Mouse (Mus musculus) hindbrain, embryonic 13.5 days (tissue): ENCODE results near the gene Acvr1. TPM values are rescaled to one million over a fixed set of nuclear protein-coding genes. Genes with fewer than 3 reads are reported as not detected.

Source experiments
- ATAC-seq: fragments of 200-750 bp; cut with Nextera tagmentation; 2 replicates; pipeline ENCODE4 v1.8.0; 2017; ENCODE audit warnings: moderate TSS enrichment; ENCODE audit not compliant: low FRiP score
- H3K27ac ChIP-seq: fragments of 300-500 bp; sonication (generic); 2 replicates; pipeline ENCODE4 v1.5.1; 2015; ENCODE audit warnings: inconsistent platforms, mild to moderate bottlenecking, moderate library complexity
- H3K27me3 ChIP-seq: fragments of 300-500 bp; sonication (generic); 2 replicates; pipeline ENCODE4 v1.6.1; 2015; ENCODE audit warnings: mild to moderate bottlenecking, inconsistent platforms
- H3K36me3 ChIP-seq: fragments of 300-500 bp; sonication (generic); 2 replicates; pipeline ENCODE4 v1.6.1; 2015; ENCODE audit warnings: mild to moderate bottlenecking, inconsistent platforms
- H3K4me1 ChIP-seq: fragments of 300-500 bp; sonication (generic); replicated peaks from 2 replicates; pipeline ENCODE4 v1.6.1; 2015; ENCODE audit warnings: inconsistent platforms
- H3K4me2 ChIP-seq: fragments of 300-500 bp; sonication (generic); 2 replicates; pipeline ENCODE4 v1.6.1; 2015; ENCODE audit warnings: inconsistent platforms, mild to moderate bottlenecking, moderate library complexity
- H3K4me3 ChIP-seq: fragments of 300-500 bp; sonication (generic); 2 replicates; pipeline ENCODE4 v1.5.1; 2015; ENCODE audit warnings: mild to moderate bottlenecking, inconsistent platforms
- H3K9ac ChIP-seq: fragments of 300-500 bp; sonication (generic); 2 replicates; pipeline ENCODE4 v1.6.1; 2015; ENCODE audit warnings: mild to moderate bottlenecking, inconsistent platforms
- H3K9me3 ChIP-seq: fragments of 300-500 bp; sonication (generic); 2 replicates; pipeline ENCODE4 v1.6.1; 2016; ENCODE audit warnings: inconsistent platforms
- WGBS: fragments of 180-500 bp; shearing (Covaris S2); methylation state at CpG from one replicate; pipeline ENCODE4 v1.1.7; 2015; 5-methylcytosine and 5-hydroxymethylcytosine counted together
- polyA plus RNA-seq: library from polyadenylated mRNA; unstranded; fragments of >200 nt; fragmentation: Nextera tagmentation; extraction: Ambion mirVana; gene quantifications from 2 replicates; pipeline ENCODE4 v1.2.1, GENCODE M21; 2015

Gene Acvr1
- polyA plus RNA-seq, 1 experiment from 2014 or later = 4.9 TPM

- H3K27me3 ChIP-seq = no peaks in the 10 kb centered on the region
- WGBS = 65% methylated on average over 8 of the region's 8 CpGs
- H3K36me3 ChIP-seq = no peaks in the 10 kb centered on the region
- no peak for ATAC-seq
- H3K4me1 ChIP-seq = 0 out of 2 replicates have a peak, but pooled peaks cover 6% of the 10 kb centered on the region
- no peak overlapping the region for H3K4me3 ChIP-seq
- H3K9ac ChIP-seq = no peak overlapping the region
- H3K9me3 ChIP-seq = no peaks in the 10 kb centered on the region
- H3K27ac ChIP-seq = no peak overlapping the region
- no peak overlapping the region for H3K4me2 ChIP-seq
These were observed 56.8 kb downstream of the Acvr1 start for GRCm38 (mm10) chr2:58510192-58510591.

GRCm38 (mm10) chr2:58505306-58506090 lies 61.5 kb downstream of the Acvr1 start:
- H3K4me3 ChIP-seq = no peak overlapping the region
- 0 out of 2 replicates have a peak, but pooled peaks cover 6% of the 10 kb centered on the region for H3K4me1 ChIP-seq
- H3K4me2 ChIP-seq = no peak overlapping the region
- WGBS = 84% methylated on average over 9 of the region's 9 CpGs
- H3K9ac ChIP-seq = no peak overlapping the region
- H3K27me3 ChIP-seq = no peaks in the 10 kb centered on the region
- no peak for ATAC-seq
- no peaks in the 10 kb centered on the region for H3K9me3 ChIP-seq
- no peaks in the 10 kb centered on the region for H3K36me3 ChIP-seq
- H3K27ac ChIP-seq = no peak overlapping the region

DNA sequence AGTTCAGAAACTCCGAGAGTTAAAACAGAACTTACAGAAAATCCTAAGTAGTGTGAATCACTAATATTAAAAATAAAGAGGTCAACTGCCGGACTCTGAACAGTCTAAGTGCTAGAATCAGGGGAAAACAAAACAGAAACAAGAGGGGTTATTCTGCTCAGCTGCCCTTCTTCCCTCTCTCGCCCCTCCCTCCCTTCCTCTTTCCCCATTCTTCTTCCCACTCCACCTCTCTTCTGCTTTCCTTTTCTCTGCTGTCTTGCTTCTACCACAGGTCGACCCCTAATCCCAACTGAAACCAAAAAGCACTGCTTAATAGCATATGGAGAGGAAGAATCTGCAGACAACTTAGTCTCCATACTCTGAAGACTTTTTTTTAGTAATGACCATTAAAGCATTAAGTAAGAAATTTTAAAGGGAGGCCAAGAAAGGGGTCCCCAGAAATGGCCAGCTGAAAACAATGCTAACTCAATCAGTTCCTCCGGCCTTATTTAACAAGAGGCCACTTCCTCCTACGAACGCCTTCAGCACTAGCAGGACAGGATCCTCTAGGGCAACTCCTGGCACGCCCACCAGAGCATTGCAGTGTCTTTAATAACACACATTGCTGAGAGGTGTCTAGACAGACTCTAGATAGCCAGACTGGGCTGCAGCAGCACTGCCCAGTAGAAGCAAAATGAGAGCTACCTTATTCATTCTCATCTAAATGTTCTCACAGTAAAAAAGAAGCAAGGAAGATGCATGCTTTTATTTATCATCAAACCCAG lies 70.1 kb downstream of the Acvr1 start:
- H3K4me2 ChIP-seq = no peak overlapping the region
- H3K36me3 ChIP-seq = no peaks in the 10 kb centered on the region
- H3K27ac ChIP-seq = no peak overlapping the region
- no peak overlapping the region for H3K9ac ChIP-seq
- ATAC-seq = no peak
- H3K9me3 ChIP-seq = no peaks in the 10 kb centered on the region
- WGBS = 85% methylated on average over 8 of the region's 8 CpGs
- H3K4me1 ChIP-seq = 0 out of 2 replicates have a peak, but pooled peaks cover 4% of the 10 kb centered on the region
- no peak overlapping the region for H3K4me3 ChIP-seq
- H3K27me3 ChIP-seq = no peaks in the 10 kb centered on the region

- H3K36me3 ChIP-seq = no peaks in the 10 kb centered on the region
- no peak overlapping the region for H3K9ac ChIP-seq
- 0 out of 2 replicates have a peak, but pooled peaks cover 4% of the 10 kb centered on the region for H3K4me1 ChIP-seq
- H3K27ac ChIP-seq = no peak overlapping the region
- H3K4me3 ChIP-seq = no peak overlapping the region
- WGBS = 92% methylated on average over 3 of the region's 3 CpGs
- no peaks in the 10 kb centered on the region for H3K9me3 ChIP-seq
- H3K4me2 ChIP-seq = no peak overlapping the region
- no peaks in the 10 kb centered on the region for H3K27me3 ChIP-seq
- no peak for ATAC-seq
These were observed 71.7 kb downstream of the Acvr1 start for GRCm38 (mm10) chr2:58495271-58495670.

GRCm38 (mm10) chr2:58493685-58494635 lies 73.0 kb downstream of the Acvr1 start:
- H3K4me3 ChIP-seq = no peak overlapping the region
- no peaks in the 10 kb centered on the region for H3K27me3 ChIP-seq
- no peak overlapping the region for H3K27ac ChIP-seq
- ATAC-seq = no peak
- peaks cover 4% of the 10 kb centered on the region for H3K36me3 ChIP-seq
- no peaks in the 10 kb centered on the region for H3K9me3 ChIP-seq
- 52% methylated on average over 18 of the region's 18 CpGs for WGBS
- H3K4me1 ChIP-seq = 0 out of 2 replicates have a peak, but pooled peaks cover 4% of the 10 kb centered on the region
- H3K9ac ChIP-seq = no peak overlapping the region
- H3K4me2 ChIP-seq = no peak overlapping the region

GRCm38 (mm10) chr2:58489275-58489674 lies 77.7 kb downstream of the Acvr1 start:
- H3K36me3 ChIP-seq = peaks cover 4% of the 10 kb centered on the region
- no peaks in the 10 kb centered on the region for H3K9me3 ChIP-seq
- H3K27me3 ChIP-seq = no peaks in the 10 kb centered on the region
- H3K4me2 ChIP-seq = no peak overlapping the region
- ATAC-seq = no peak
- no peak overlapping the region for H3K27ac ChIP-seq
- 85% methylated on average over 9 of the region's 9 CpGs for WGBS
- peaks cover 29% of the 10 kb centered on the region for H3K4me1 ChIP-seq
- no peak overlapping the region for H3K9ac ChIP-seq
- no peak overlapping the region for H3K4me3 ChIP-seq

DNA sequence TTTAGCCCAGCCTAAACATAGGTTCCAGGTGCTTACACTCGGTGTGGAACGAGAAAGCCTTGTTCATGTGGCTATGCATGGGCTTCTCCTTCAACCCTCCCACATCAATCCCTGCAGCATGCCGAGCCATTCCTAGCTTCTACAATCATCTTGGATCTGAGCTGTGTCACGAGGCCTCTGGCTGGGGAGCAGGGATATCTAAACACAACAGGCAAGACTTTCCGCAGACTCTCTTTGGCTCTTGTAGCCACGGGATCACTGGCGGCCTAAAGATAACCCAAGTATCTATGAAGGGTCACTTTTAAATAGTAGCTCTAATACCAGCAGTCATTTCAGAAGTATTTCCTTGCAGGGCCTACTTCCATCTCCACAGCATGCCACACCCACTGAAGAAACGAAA lies 78.6 kb downstream of the Acvr1 start:
- Histone ChIP-seq H3K9ac (no peak overlapping the region), H3K4me2 (no peak overlapping the region), H3K9me3 (no peaks in the 10 kb centered on the region), H3K27me3 (no peaks in the 10 kb centered on the region), H3K27ac (no peak overlapping the region), H3K4me3 (no peak overlapping the region), H3K4me1 (peaks cover 32% of the 10 kb centered on the region), H3K36me3 (peaks cover 4% of the 10 kb centered on the region)
- ATAC-seq = no peak
- 97% methylated on average over 8 of the region's 8 CpGs for WGBS

DNA sequence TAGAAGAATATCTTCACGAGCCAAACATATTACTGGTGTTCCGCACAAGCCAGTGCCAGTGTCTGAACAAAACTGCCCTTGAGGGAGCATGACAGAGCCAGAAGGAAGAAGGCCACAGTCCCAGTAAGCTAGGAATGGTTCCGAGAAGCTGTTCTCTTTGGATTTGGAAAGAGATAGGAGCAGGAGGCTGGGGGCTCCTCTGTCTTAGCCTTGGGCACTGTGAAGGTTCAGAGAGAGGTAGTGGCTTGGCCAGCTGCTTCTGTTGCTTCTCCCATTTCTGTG lies 79.7 kb downstream of the Acvr1 start:
- no peak overlapping the region for H3K27ac ChIP-seq
- no peak for ATAC-seq
- 84% methylated on average over 3 of the region's 3 CpGs for WGBS

DNA sequence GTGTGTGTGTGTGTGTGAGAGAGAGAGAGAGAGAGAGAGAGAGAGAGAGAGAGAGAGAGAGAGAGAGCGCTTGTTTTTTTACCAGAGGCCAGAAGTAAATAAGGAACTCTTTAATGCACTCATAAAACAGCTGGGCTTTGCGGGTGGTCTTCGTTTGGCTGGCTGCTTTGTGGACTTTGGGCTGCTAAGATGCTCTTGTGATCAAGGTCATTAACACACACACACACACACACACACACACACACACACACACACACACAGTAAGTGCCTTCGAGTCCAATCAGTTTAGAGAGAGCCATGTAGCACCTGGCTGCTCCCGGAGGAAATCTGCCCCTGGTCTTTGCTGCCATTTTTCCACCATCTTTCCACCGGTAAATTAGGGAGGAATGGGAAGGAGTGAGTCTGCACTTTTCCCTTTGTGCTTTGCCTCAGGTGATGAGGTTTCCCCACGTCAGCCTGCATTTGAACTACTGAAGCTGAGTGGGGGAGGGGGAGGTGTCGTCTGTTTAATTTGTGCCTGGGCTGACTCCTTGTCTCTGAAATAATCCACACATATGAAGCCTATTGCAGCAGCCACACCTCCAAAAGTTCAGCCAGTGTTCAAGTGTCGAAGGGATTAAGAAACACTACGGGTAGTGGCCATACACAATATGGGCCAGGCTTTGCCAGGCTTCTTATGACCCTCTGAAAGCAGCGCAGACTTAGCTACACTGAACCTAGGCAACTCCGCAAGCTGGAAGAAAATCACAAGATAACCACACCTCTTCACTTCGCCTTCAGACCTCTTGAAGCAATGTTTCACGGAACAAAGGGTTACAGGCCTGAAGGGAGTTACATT lies 80.3 kb downstream of the Acvr1 start:
- Histone ChIP-seq H3K27me3 (no peaks in the 10 kb centered on the region), H3K9ac (no peak overlapping the region), H3K4me2 (no peak overlapping the region), H3K27ac (no peak overlapping the region), H3K36me3 (peaks cover 4% of the 10 kb centered on the region), H3K4me3 (no peak overlapping the region), H3K4me1 (peaks cover 32% of the 10 kb centered on the region), H3K9me3 (no peaks in the 10 kb centered on the region)
- 67% methylated on average over 14 of the region's 14 CpGs for WGBS
- ATAC-seq = 0 out of 2 replicates have a peak, but pooled peaks have one; percentile 37

More for the DNA sequence above, 79.7 kb downstream of the Acvr1 start:
- H3K4me1 ChIP-seq = peaks cover 32% of the 10 kb centered on the region
- no peaks in the 10 kb centered on the region for H3K27me3 ChIP-seq
- peaks cover 4% of the 10 kb centered on the region for H3K36me3 ChIP-seq
- no peaks in the 10 kb centered on the region for H3K9me3 ChIP-seq
- H3K4me2 ChIP-seq = no peak overlapping the region
- no peak overlapping the region for H3K4me3 ChIP-seq
- H3K9ac ChIP-seq = no peak overlapping the region

DNA sequence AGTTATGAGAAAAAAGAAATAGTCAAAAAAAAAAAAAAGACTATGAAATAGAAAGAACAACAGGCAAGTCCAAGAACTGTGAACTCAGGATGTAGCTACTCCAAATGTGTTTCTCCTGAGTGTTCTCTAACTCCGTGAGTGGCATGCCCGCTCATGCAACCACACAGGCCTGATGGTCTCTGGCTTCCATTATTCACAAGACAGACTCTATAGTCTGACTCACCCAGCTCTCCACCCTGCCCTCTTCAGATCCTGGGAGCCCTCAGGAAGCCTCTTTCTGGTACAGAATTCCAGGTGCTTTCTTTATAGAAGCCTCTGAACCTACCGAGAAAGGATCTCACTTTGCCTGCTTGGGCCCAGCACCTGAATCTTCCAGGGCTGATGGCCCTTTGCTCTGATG lies 81.3 kb downstream of the Acvr1 start:
- no peak overlapping the region for H3K27ac ChIP-seq
- 92% methylated on average over 3 of the region's 3 CpGs for WGBS
- peaks cover 4% of the 10 kb centered on the region for H3K36me3 ChIP-seq
- ATAC-seq = no peak
- peaks cover 32% of the 10 kb centered on the region for H3K4me1 ChIP-seq
- H3K27me3 ChIP-seq = no peaks in the 10 kb centered on the region
- no peak overlapping the region for H3K4me3 ChIP-seq
- H3K9me3 ChIP-seq = no peaks in the 10 kb centered on the region
- H3K9ac ChIP-seq = no peak overlapping the region
- H3K4me2 ChIP-seq = no peak overlapping the region

- peaks cover 32% of the 10 kb centered on the region for H3K4me1 ChIP-seq
- H3K4me2 ChIP-seq = no peak overlapping the region
- no peak for ATAC-seq
- H3K9ac ChIP-seq = no peak overlapping the region
- no peaks in the 10 kb centered on the region for H3K27me3 ChIP-seq
- H3K4me3 ChIP-seq = no peak overlapping the region
- H3K27ac ChIP-seq = 0 out of 2 replicates have a peak overlapping the region, but pooled peaks have one; percentile 25
- peaks cover 4% of the 10 kb centered on the region for H3K36me3 ChIP-seq
- 47% methylated on average over 4 of the region's 4 CpGs for WGBS
- H3K9me3 ChIP-seq = no peaks in the 10 kb centered on the region
These were observed 81.8 kb downstream of the Acvr1 start for GRCm38 (mm10) chr2:58485152-58485551.
